Mouse (Mus musculus): Measurements from ENCODE around the gene Gm5724.

Gm5724 gene

GRCm38 (mm10) chr6:141773710-141774109, at the start of gene Gm5724:
TSS of gene Gm5724 (minus strand) at chr6:141773810.
- POLR2A ChIA-PET: no interaction called here
- CTCF ChIA-PET: no interaction called here

- ChIA-PET CTCF (interaction anchor here in 3 of 4 experiments (0.5 to 1.9 kb wide), 11 partner anchors 22 to 1030 kb away, joined by 3 to 11 read pairs (median 4); no protein-coding TSS in a partner anchor), POLR2A (interaction anchor here in 1 of 4 experiments (0.5 kb wide), 1 partner anchor 93 kb away, joined by 3 read pairs; no protein-coding TSS in a partner anchor)
Observed at GRCm38 (mm10) chr6:141797837-141798236, 24.2 kb upstream of the Gm5724 start.

DNA sequence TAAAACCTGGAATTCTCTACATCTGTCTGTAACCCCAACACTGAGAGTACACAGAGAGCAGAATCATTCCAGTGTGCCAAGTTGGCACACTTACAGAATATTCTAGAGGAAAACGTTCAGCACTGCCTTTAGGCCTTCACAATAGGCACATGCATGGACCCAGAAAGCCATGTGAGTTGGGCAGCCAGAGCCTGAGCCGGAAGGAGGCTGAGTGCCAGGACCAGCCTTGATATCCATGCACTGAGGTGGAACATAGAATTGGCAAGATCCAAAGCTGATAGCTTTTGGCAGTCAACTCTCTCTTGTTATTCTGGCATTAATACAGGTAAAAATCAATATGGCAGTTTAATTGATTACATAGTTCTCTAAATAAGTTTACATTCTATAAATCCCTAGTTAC, 866 bp upstream of the Gm5724 start:
- ChIA-PET POLR2A (no interaction called here), CTCF (no interaction called here)

- ChIA-PET POLR2A (no interaction called here), CTCF (no interaction called here)
Observed at GRCm38 (mm10) chr6:141691246-141691645, 82.4 kb downstream of the Gm5724 start.

- POLR2A ChIA-PET: no interaction called here
- CTCF ChIA-PET: no interaction called here
Observed at GRCm38 (mm10) chr6:141687008-141687407, 86.6 kb downstream of the Gm5724 start.
